Mouse (Mus musculus) G1E (cell line): ENCODE data around the gene Mipep. TPM values are rescaled to one million over a fixed set of nuclear protein-coding genes. Genes with fewer than 3 reads are reported as not detected.

ENCODE experiments used
- ATAC-seq: 2 replicates; pipeline ENCODE4 v1.8.0; 2016; ENCODE audit warnings: mild to moderate bottlenecking; ENCODE audit not compliant: insufficient number of reproducible peaks, poor library complexity, low FRiP score, severe bottlenecking; ENCODE audit errors: extremely low read depth
- DNase-seq: peaks from one replicate; pipeline ENCODE4 v3.0.0; 2012; ENCODE audit warnings: low spot score
- H3K27me3 ChIP-seq: 2 replicates; pipeline ENCODE4 v1.6.1; 2012; ENCODE audit warnings: mild to moderate bottlenecking, low read length, inconsistent platforms; ENCODE audit not compliant: insufficient read depth
- H3K36me3 ChIP-seq: replicated peaks from 2 replicates; pipeline ENCODE3; 2012; ENCODE audit warnings: mild to moderate bottlenecking, inconsistent platforms
- H3K4me1 ChIP-seq: 2 replicates; pipeline ENCODE4 v1.6.1; 2012; ENCODE audit warnings: low read depth, low read length, inconsistent platforms, mixed read lengths; ENCODE audit not compliant: insufficient read depth
- H3K4me3 ChIP-seq: 2 replicates; pipeline ENCODE4 v1.5.1; 2012; ENCODE audit warnings: low read depth, mild to moderate bottlenecking, inconsistent platforms, low read length, moderate library complexity, mixed read lengths
- H3K9me3 ChIP-seq: replicated peaks from 2 replicates; pipeline ENCODE4 v1.6.1; 2012; ENCODE audit warnings: inconsistent platforms
- CTCF ChIP-seq: IDR thresholded peaks from 2 replicates; pipeline ENCODE4 v1.5.1; 2012; ENCODE audit warnings: low read depth, low read length, inconsistent platforms, mixed read lengths
- GATA1 ChIP-seq: IDR thresholded peaks from 2 replicates; pipeline ENCODE4 v1.6.1; 2012; ENCODE audit warnings: borderline replicate concordance, low read length, inconsistent platforms, mixed read lengths
- GATA2 ChIP-seq: IDR thresholded peaks from 2 replicates; pipeline ENCODE4 v1.6.1; 2012; ENCODE audit warnings: low read depth, low read length, inconsistent platforms, borderline replicate concordance
- POLR2AphosphoS5 ChIP-seq: IDR thresholded peaks from 2 replicates; pipeline ENCODE4 v1.6.1; 2012; ENCODE audit warnings: low read depth, low read length, inconsistent platforms; ENCODE audit not compliant: insufficient replicate concordance
- TAL1 ChIP-seq: conservative IDR thresholded peaks from 2 replicates; pipeline ENCODE4 v1.6.1; 2012; ENCODE audit warnings: low read depth, low read length, inconsistent platforms, mixed read lengths
- polyA plus RNA-seq: library from polyadenylated mRNA; stranded (reverse); fragments of >175 nt; gene quantifications from 2 replicates; pipeline ENCODE4 v1.2.3, GENCODE M21; 2012
- total RNA-seq, 2 experiments: library from RNA; stranded (forward) in 1 of 2; stranded (reverse) in 1 of 2; fragments of 200-1000 nt in 1 of 2; fragments of >200 nt in 1 of 2; fragmentation: Nextera tagmentation in 1 of 2; gene quantifications; 2 replicates each; pipeline ENCODE4 v1.2.3; 2014 to 2017

Gene Mipep
- total and polyA plus RNA-seq, 3 experiments = 13.7 to 17.7 (median 17.3) TPM

DNA sequence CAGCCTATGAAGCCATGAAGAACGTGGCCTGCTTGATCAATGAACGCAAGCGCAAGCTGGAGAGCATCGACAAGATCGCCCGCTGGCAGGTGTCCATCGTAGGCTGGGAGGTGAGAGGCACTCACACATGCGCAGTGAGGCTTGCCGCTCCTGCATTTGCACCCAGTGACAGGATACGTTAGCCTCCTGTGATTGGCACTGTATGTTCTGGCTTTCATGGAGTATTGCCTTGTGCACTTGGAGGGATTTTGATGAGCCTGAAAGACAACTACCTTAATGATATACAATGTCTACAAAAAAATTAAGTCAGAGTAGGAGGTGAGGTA, 30.6 kb upstream of the Mipep start:
- no peaks in the 10 kb centered on the region for H3K36me3 ChIP-seq
- no peak for ATAC-seq
- H3K4me3 ChIP-seq = no peak overlapping the region
- DNase-seq = no peak
- TF ChIP-seq POLR2AphosphoS5 = no peak
- no peak for TF ChIP-seq TAL1
- no peak for TF ChIP-seq CTCF
- TF ChIP-seq GATA2 = no peak
- TF ChIP-seq GATA1 = no peak
- H3K9me3 ChIP-seq = no peaks in the 10 kb centered on the region
- no peaks in the 10 kb centered on the region for H3K4me1 ChIP-seq
- H3K27me3 ChIP-seq = peaks cover 15% of the 10 kb centered on the region; the same call in 1 of the 2 replicates

DNA sequence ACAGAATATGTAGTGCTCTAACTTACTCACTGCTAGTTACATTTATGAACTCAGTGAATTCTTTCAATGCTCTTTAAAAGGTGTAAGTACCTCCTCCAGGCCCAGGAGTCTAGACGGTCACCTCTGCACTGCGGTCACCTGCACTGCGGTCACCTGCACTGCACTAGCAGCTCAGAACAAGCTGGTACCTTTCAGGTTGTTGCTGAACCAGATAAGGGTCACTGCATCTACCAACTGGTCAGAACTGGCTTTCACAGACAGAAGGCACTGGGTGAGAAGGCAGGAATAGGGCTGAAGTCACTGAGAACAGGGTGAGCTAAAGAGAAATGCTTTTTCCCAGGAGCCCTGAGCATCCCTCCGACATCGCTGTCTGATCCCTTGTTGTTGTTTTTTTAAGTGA, 29.7 kb upstream of the Mipep start:
- no peaks in the 10 kb centered on the region for H3K36me3 ChIP-seq
- peaks cover 16% of the 10 kb centered on the region; the same call in 1 of the 2 replicates for H3K27me3 ChIP-seq
- TF ChIP-seq GATA2 (no peak), CTCF (no peak), GATA1 (no peak), POLR2AphosphoS5 (no peak), TAL1 (no peak)
- no peak overlapping the region for H3K4me3 ChIP-seq
- no peaks in the 10 kb centered on the region for H3K9me3 ChIP-seq
- no peak for DNase-seq
- H3K4me1 ChIP-seq = no peaks in the 10 kb centered on the region
- no peak for ATAC-seq

DNA sequence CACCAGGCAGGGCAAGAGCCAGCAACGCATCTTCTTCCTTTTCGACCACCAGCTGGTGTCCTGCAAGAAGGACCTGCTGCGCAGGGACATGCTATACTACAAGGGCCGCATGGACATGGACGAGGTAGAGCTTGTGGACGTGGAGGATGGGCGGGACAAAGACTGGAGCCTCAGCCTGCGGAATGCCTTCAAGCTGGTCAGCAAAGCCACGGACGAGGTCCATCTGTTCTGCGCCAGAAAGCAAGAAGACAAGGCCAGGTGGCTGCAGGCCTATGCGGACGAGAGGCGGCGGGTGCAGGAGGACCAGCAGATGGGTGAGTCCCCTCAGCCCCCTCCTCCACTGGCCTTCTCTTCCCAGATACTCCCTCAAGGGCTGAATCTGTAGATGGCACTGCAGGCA, 28.1 kb upstream of the Mipep start:
- Histone ChIP-seq H3K36me3 (no peaks in the 10 kb centered on the region), H3K4me3 (no peak overlapping the region), H3K27me3 (peaks cover 11% of the 10 kb centered on the region; the same call in 1 of the 2 replicates), H3K9me3 (no peaks in the 10 kb centered on the region), H3K4me1 (no peaks in the 10 kb centered on the region)
- no peak for DNase-seq
- no peak for ATAC-seq
- no peak for TF ChIP-seq GATA1
- TF ChIP-seq CTCF = no peak
- TF ChIP-seq TAL1 = no peak
- no peak for TF ChIP-seq POLR2AphosphoS5
- TF ChIP-seq GATA2 = no peak

DNA sequence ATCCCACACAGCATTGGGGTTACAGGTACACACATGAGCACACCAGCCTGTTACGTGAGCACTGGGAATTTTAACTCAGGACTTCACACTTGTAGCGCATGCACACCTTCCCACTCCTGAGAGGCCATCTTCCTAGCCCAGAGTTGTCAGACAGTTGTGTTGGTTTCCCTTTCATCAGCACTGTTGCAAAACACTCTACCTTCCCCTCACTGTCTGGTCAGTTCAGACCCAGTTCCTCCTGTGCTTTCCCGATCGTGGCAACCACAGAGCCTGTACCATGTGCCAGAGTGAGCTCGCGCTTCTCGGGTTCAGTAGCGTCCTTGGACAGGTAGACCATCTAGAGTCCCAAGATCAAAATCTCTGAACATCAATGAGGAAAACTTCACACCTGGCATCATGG, 27.1 kb upstream of the Mipep start:
- no peaks in the 10 kb centered on the region for H3K36me3 ChIP-seq
- ATAC-seq (no peak), DNase-seq (no peak)
- H3K4me3 ChIP-seq = no peak overlapping the region
- no peaks in the 10 kb centered on the region for H3K4me1 ChIP-seq
- H3K9me3 ChIP-seq = no peaks in the 10 kb centered on the region
- TF ChIP-seq TAL1 (no peak), CTCF (no peak), GATA2 (no peak), GATA1 (no peak), POLR2AphosphoS5 (no peak)
- H3K27me3 ChIP-seq = peaks cover 6% of the 10 kb centered on the region; the same call in 1 of the 2 replicates

DNA sequence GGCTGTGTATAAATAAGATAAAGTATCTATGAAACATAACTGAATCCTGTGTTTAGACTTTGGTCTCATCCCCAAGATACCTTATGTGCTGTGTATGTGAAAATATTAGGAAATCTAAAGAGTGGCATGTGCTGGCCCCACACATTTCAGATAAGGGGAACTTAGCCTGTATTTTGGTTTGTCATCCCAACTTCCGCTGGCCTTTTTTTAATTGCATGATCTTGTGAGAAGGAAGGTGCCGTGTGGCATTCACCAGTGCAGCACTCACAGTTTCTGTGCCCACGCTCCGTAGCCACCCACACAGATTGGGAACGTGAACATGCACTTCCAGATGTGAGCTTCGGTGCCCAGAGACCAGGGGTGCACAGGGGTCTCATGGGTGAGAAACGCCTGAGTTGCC, 26.7 kb upstream of the Mipep start:
- H3K27me3 ChIP-seq = peaks cover 6% of the 10 kb centered on the region; the same call in 1 of the 2 replicates
- no peak overlapping the region for H3K4me3 ChIP-seq
- ATAC-seq (no peak), DNase-seq (no peak)
- no peak for TF ChIP-seq GATA2
- H3K9me3 ChIP-seq = no peaks in the 10 kb centered on the region
- no peaks in the 10 kb centered on the region for H3K4me1 ChIP-seq
- no peaks in the 10 kb centered on the region for H3K36me3 ChIP-seq

DNA sequence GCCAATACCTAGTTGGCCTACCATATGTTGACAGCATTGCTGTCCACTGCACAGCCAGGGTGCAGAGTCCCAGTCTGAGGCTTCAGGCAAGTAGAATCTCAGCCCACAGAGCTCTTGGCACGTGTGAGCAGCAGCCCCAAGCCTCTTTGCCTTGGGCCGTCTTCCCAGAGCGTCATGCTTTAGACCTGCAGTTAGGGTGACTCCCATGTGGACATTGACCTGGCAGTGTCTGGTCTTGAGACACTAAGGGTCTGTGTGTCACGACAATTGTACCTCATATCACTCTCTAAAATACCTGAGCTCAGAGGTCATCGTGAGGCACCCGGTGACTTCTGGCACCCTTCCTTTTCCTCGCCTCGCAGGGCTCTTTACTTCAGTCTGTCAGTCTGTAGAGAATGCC, 25.3 kb upstream of the Mipep start:
- no peak for ATAC-seq
- Histone ChIP-seq H3K36me3 (no peaks in the 10 kb centered on the region), H3K4me3 (no peak overlapping the region), H3K9me3 (no peaks in the 10 kb centered on the region), H3K4me1 (no peaks in the 10 kb centered on the region), H3K27me3 (peaks cover 6% of the 10 kb centered on the region; the same call in 1 of the 2 replicates)
- TF ChIP-seq TAL1 (no peak), POLR2AphosphoS5 (no peak), CTCF (no peak), GATA2 (no peak), GATA1 (no peak)
- no peak for DNase-seq

DNA sequence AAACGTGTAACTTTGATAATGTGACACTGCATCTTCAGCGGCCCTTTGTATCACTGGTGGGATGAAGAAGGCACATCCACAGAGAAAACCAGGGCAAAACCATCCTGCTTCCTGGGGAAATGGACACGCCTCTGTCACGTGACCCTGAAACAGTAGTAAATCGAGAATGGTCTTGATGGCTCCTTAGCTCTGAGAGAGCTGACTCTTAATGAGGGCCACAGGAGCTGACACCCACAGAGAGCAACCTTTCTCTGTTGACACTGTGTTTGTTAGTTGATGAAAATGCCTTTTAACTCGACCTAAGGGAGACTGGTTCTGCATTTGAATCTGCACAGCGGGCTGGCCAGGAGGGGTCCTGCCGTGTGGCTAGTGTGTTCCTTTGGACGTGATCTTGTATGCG, 22.6 kb upstream of the Mipep start:
- ATAC-seq = no peak
- H3K36me3 ChIP-seq = no peaks in the 10 kb centered on the region
- no peaks in the 10 kb centered on the region for H3K9me3 ChIP-seq
- TF ChIP-seq CTCF (no peak), TAL1 (no peak)
- no peak overlapping the region for H3K4me3 ChIP-seq
- DNase-seq = no peak
- peaks cover 17% of the 10 kb centered on the region; the same call in 1 of the 2 replicates for H3K27me3 ChIP-seq
- H3K4me1 ChIP-seq = no peaks in the 10 kb centered on the region
